Mouse (Mus musculus): ENCODE measurements around the gene Rnh1. TPM values are rescaled to one million over a fixed set of nuclear protein-coding genes. Genes with fewer than 3 reads are reported as not detected.

Rnh1 gene
- polyA plus RNA-seq, 1 experiment from 2014 or later, result 292 TPM

DNA sequence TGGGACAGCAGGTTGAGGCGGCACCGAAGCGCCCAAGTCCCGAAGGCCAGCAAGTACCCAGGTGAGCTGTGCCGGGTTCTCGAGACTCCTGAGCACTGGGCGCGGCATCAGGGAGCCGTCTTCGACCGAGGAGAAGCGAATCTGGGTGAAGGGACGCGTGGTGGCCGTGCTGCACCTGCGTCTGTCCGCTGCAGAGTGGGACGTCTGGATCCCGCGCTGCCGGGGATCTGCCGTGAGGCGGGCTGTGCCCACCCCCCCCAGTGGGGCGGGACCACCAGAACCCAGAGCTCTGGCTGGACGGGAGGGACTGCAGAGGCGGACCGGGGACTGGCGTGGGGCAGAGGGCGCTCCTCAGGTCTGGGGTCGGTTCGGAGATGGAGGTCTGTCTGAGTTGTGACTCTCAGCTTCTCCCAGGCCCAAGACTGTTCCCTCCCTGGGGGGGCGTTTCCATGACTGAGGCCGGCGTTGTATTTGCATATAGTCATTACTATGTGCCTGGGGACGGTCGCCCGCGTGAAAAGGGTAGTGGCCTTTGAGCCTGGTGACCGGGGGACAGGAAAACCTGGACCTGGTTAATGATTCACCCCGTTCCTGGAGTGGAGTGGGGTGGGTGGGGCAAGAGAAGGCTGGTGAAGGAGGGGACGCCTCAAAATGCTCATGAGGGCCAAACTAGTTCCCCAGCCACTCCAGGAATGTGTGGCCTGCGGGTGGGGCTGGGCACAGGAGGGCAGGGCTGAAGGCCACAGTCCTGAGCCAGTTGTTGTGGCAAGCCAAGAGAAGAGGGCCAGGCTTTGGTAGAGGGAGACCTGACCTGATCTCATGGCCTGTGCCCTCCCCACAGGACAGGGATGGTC lies 43.5 kb upstream of the Rnh1 start:
- in situ Hi-C loops (cut with MboI; ENCODE audit: low pct_unique_long_range_greater_than_20kb), result no loop called here
- DNase-seq (ENCODE audit: low read depth, low spot score), result no peak
- H3K27me3 ChIP-seq, result no peaks in the 10 kb centered on the region
- no peak for TF ChIP-seq CTCF (IDR thresholded peaks at IDR 0.05)
- CTCF ChIA-PET, result interaction anchor here (2.4 kb wide), 1 partner anchor 16 kb away, joined by 8 read pairs; no protein-coding TSS in a partner anchor
- POLR2A ChIA-PET, result interaction anchor here (1.0 to 2.2 kb wide), 3 partner anchors 21 to 252 kb away, joined by 3 to 14 read pairs (median 3); partner anchors contain the start of genes Hras and Lrrc56
- peak; percentile 71 for ATAC-seq

DNA sequence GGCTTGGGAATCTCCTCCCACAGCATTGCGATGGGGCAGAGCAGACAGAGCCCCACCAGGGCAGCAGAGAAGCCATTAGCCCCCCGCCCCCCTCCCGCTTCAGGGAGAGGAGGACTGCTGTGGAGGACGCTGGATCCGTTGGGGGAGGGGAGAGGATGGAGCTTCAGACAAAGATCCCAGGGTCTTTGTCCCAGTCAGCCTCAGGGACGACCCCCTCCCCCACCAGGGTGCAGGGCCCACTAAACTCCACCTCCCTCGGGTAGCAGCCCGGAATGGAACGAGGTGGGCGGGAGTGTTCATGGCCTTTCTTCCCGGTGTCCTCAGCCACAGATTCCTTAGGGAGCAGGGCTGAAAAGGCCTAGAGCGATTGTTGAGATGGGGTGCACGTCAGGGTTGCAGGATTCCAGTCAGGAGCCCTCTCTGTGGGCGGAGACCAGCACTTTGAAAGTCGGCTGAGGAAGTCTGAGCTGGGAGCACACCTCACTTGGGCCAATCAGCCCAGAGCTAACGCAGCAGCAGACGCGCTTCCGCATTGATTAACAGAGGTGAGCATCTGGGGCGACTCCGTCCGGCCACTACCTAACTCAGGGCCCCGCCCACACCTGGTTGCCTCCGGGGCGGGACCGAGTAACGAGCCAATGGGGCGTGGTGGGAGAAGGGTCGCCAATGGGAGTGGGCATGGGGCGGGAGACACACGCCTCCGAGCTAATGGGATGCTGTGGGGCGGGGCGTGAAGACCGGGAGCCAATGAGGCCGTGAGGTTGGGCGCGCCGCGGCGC lies 42.6 kb upstream of the Rnh1 start, which contains the start of gene Rassf7:
TSS of gene Rassf7 (plus strand) at position 760 of the 779 bp plus-strand sequence.
- POLR2A ChIA-PET, result interaction anchor here (2.2 kb wide), 1 partner anchor 20 kb away, joined by 14 read pairs; the partner anchor contains the start of genes Hras and Lrrc56
- no peak for TF ChIP-seq CTCF (IDR thresholded peaks at IDR 0.05)

DNA sequence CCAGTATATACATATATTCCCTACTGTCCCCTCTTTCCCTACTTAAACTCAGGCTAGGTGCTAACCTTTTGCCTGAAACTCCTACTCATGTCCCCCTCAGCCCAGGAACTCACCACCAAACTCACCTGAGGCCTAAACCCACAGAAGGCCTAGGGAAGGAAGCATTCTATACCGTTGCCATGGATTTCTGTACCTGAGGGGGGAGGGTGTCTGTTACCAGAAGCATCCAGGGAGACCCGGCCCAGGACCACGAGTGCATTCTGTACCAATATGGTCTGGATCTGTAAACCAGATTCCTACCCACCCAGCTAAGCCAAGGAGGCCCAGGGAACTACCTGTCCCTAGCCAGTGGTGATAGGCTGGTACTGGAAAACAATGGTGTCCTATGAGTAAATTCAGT lies 41.7 kb upstream of the Rnh1 start:
- DNase-seq (ENCODE audit: low read depth, low spot score) (no peak), ATAC-seq (no peak)
- ChIA-PET POLR2A (no interaction called here), CTCF (no interaction called here)
- H3K27me3 ChIP-seq, result no peaks in the 10 kb centered on the region
- TF ChIP-seq CTCF (IDR thresholded peaks at IDR 0.05), result no peak
- in situ Hi-C loops (cut with MboI; ENCODE audit: low pct_unique_long_range_greater_than_20kb), result no loop called here

More for the DNA sequence above, 42.6 kb upstream of the Rnh1 start, which contains the start of gene Rassf7:
- CTCF ChIA-PET, result interaction anchor here (2.4 kb wide), 1 partner anchor 15 kb away, joined by 8 read pairs; no protein-coding TSS in a partner anchor
- DNase-seq (ENCODE audit: low read depth, low spot score), result no peak
- in situ Hi-C loops (cut with MboI; ENCODE audit: low pct_unique_long_range_greater_than_20kb), result no loop called here
- no peaks in the 10 kb centered on the region for H3K27me3 ChIP-seq
- peak; percentile 87 for ATAC-seq

DNA sequence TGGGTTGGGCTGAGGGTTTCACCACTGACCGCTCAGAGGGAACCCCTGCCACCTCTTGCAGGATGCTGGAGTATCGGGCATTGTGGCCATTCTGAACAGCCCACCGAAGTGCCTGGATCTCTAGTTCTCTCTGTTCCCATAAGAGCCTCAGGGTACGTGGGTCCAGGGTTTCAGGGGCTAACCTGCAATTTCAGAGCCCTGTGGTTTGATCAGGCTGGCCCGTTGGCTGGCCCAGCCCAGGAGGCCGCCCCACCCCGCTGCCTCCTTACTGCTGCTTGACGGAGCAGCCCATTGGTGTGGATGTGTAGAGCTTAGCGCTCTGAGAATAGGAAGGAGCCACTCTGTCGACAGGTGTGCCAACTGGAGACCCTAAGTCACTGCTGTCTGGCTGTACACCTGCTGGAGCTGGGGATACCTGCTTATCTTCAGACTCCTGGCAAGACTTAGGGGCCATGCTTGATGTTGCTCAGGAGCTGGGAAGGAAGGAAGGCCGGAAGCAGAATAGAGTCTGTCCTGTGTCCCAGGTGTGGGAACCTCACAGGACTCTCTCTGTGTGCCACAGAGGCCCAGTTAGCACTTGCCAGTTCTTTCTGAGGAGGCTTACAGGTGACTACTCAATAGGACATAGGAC lies 41.1 kb upstream of the Rnh1 start, which contains the start of gene Lmntd2:
TSS of gene Lmntd2 (minus strand) at position 476 of the 631 bp plus-strand sequence.
- ATAC-seq (no peak), DNase-seq (ENCODE audit: low read depth, low spot score) (no peak)
- CTCF ChIA-PET, result no interaction called here
- no peak for TF ChIP-seq CTCF (IDR thresholded peaks at IDR 0.05)
- H3K27me3 ChIP-seq, result no peaks in the 10 kb centered on the region
- in situ Hi-C loops (cut with MboI; ENCODE audit: low pct_unique_long_range_greater_than_20kb), result no loop called here
- POLR2A ChIA-PET, result no interaction called here

DNA sequence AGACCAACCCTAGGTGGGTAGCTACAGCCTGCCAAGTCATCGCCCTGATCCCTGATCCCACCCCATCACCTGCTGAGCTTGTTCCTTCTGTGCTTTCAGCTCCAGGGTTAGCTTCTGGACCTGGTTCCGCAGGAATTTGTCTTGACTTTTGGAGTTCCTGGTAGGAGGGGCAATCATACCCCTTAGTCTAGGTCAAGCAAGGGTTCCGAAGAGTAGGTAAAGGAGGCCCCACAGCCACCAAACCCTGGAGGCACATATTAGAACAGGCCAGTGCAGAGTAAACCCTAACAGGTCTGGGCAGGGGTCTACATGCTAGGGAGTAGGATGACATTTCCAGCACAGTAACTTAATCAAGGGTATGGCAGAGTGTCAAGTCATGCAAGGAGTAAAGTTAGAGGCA lies 40.5 kb upstream of the Rnh1 start:
- ChIA-PET POLR2A (no interaction called here), CTCF (no interaction called here)
- TF ChIP-seq CTCF (IDR thresholded peaks at IDR 0.05), result no peak
- ATAC-seq (no peak), DNase-seq (ENCODE audit: low read depth, low spot score) (no peak)
- no peaks in the 10 kb centered on the region for H3K27me3 ChIP-seq
- in situ Hi-C loops (cut with MboI; ENCODE audit: low pct_unique_long_range_greater_than_20kb), result no loop called here

DNA sequence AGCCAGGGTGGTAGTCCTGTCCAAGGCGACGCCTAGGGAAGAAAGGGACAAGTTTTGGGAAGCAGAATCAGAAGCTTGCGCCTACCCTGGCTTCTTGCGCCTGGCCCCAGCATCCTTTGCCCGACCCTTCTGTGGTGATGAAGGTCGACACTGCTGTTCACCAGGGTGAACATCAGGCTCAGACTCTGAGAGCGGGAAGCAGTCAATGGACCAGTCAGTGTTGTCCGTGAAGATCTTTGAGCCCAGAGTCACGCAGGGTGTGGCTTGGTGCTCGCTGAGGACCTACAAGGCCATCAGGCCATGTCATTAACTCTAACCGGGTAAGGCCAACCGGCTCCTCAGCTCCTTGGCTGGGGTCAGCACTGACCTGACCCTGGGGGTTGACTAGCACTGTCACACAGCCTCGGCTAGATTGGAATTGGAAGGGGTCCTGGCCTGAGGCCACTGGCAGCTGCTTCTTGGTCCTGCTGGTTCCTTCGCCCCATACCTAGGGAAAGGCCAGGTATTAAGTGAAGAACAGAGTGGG lies 38.0 kb upstream of the Rnh1 start:
- DNase-seq (ENCODE audit: low read depth, low spot score) (no peak), ATAC-seq (no peak)
- ChIA-PET POLR2A (interaction anchor here (0.7 to 1.2 kb wide), 2 partner anchors 16 to 18 kb away, joined by 4 read pairs; partner anchors contain the start of genes Hras, Lrrc56 and Phrf1), CTCF (interaction anchor here (0.8 kb wide), 1 partner anchor 10 kb away, joined by 3 read pairs; no protein-coding TSS in a partner anchor)
- no peaks in the 10 kb centered on the region for H3K27me3 ChIP-seq
- no peak for TF ChIP-seq CTCF (IDR thresholded peaks at IDR 0.05)
- in situ Hi-C loops (cut with MboI; ENCODE audit: low pct_unique_long_range_greater_than_20kb), result no loop called here

DNA sequence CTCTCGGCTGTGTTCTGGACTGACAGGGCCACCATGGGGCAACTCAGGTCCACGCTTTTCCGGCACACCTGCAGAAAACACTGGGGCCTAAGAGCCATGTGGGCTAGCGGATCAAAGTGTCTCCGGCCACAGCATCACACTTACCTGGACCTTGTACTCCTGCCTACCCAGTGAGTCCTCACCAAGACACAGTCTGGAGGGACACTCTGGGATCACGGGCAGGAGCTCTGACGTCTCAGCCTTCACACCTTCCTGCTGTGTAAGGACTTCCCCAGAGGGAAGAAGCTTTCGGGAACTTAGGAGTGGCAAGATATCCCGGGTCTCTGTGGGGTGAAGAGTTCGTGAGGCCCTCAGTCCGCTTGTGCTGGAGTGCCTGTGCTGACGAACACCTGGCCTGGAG lies 37.5 kb upstream of the Rnh1 start:
- no peak for DNase-seq (ENCODE audit: low read depth, low spot score)

DNA sequence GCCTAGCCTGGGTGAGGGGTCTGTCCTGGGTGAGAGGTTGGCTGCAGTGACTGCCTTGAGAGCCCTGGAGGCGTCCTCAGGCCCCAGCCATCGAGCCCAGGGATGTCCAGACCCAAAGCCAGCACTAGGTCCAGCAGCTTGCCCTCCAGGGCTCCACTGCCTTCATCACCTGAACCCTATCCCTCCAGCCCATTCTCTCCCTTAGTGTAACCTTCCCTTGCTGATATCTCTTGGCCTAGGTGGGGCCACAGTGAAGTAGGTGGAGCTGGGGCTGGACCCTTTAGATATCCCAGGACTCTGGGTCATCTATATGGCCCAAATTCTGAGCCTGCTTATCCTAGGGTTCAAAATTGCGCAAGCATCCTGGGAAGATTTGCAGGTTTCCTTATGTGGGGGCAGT lies 36.9 kb upstream of the Rnh1 start:
- DNase-seq (ENCODE audit: low read depth, low spot score) (no peak), ATAC-seq (no peak)
- ChIA-PET POLR2A (interaction anchor here (1.2 kb wide), 1 partner anchor 19 kb away, joined by 4 read pairs; the partner anchor contains the start of gene Phrf1), CTCF (no interaction called here)
- no peaks in the 10 kb centered on the region for H3K27me3 ChIP-seq
- TF ChIP-seq CTCF (IDR thresholded peaks at IDR 0.05), result no peak
- in situ Hi-C loops (cut with MboI; ENCODE audit: low pct_unique_long_range_greater_than_20kb), result no loop called here

More for the DNA sequence above, 37.5 kb upstream of the Rnh1 start:
- ATAC-seq, result no peak
- TF ChIP-seq CTCF (IDR thresholded peaks at IDR 0.05), result no peak
- ChIA-PET CTCF (interaction anchor here (0.8 kb wide), 1 partner anchor 10 kb away, joined by 3 read pairs; no protein-coding TSS in a partner anchor), POLR2A (interaction anchor here (0.7 to 1.2 kb wide), 2 partner anchors 16 to 19 kb away, joined by 4 read pairs; partner anchors contain the start of genes Hras, Lrrc56 and Phrf1)
- in situ Hi-C loops (cut with MboI; ENCODE audit: low pct_unique_long_range_greater_than_20kb), result no loop called here
- H3K27me3 ChIP-seq, result no peaks in the 10 kb centered on the region

DNA sequence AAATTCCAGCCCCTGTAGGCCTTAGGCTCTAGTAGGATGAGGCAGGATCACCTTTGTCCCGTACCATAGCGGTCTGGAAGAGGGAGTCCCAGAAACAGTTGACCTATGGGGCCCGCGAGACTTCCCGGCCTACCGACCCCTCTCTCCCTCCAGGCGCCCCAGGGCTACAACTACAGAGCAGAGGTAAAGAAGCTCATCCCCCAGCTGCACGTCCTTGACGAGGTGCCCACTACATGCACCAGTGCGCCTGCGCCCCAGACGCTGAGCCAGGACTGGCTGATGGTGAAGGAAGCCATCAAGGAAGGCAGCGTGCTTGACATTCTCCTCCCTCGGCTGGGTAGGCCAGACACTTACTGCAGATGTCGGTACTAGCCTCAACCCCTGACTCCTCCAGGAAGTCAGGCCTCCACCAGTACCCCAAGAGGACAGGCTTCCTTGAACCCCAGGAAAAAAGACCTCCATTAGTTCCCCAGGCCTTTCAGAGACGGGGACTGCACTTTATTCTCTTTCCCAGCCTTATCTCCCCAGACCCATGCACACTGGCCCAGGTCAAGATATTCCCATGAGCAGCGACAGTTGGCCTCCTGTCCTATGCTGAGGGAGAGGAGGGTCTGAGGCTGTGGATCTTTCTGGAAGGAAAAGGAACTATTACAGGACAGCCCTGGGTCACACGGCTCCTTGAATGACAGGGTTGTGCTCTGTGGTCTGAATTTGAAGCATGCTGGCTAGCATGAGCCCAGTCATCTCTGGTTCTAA lies 33.7 kb upstream of the Rnh1 start:
- ChIA-PET CTCF (no interaction called here), POLR2A (no interaction called here)
- no peak for ATAC-seq
- no peak for TF ChIP-seq CTCF (IDR thresholded peaks at IDR 0.05)
- no peaks in the 10 kb centered on the region for H3K27me3 ChIP-seq
- in situ Hi-C loops (cut with MboI; ENCODE audit: low pct_unique_long_range_greater_than_20kb), result no loop called here
- no peak for DNase-seq (ENCODE audit: low read depth, low spot score)
